Mouse (Mus musculus) limb, embryonic 11.5 days (tissue): Measurements from ENCODE around the gene Lama2. TPM values are rescaled to one million over a fixed set of nuclear protein-coding genes. Genes with fewer than 3 reads are reported as not detected.
"Not testable (repeated sequence)": the region's sequence is repeated elsewhere in the genome, so short reads cannot be mapped to it uniquely, and the experiment has no call there.

Source experiments
- ATAC-seq: fragments of 200-750 bp; cut with Nextera tagmentation; 2 replicates; pipeline ENCODE4 v1.8.0; 2017; ENCODE audit warnings: low read depth; ENCODE audit not compliant: insufficient number of reproducible peaks, low FRiP score, low TSS enrichment
- DNase-seq: peaks from one replicate; pipeline ENCODE4 v3.0.0-alpha.2; 2015; ENCODE audit warnings: low spot score
- H3K27ac ChIP-seq: fragments of 300-500 bp; sonication (generic); replicated peaks from 2 replicates; pipeline ENCODE4 v1.5.1; 2014; ENCODE audit warnings: low read depth, mild to moderate bottlenecking, low read length
- H3K27me3 ChIP-seq: fragments of 300-500 bp; sonication (generic); 2 replicates; pipeline ENCODE4 v1.6.1; 2014; ENCODE audit warnings: mild to moderate bottlenecking, low read length, mixed read lengths; ENCODE audit not compliant: control insufficient read depth, insufficient read depth
- H3K36me3 ChIP-seq: fragments of 300-500 bp; sonication (generic); 2 replicates; pipeline ENCODE4 v1.6.1; 2014; ENCODE audit warnings: mild to moderate bottlenecking, low read length, moderate library complexity, mixed read lengths; ENCODE audit not compliant: control insufficient read depth, insufficient read depth
- H3K4me1 ChIP-seq: fragments of 300-500 bp; sonication (generic); 2 replicates; pipeline ENCODE4 v1.6.1; 2014; ENCODE audit warnings: low read length, mixed read lengths; ENCODE audit not compliant: control insufficient read depth, insufficient read depth
- H3K4me2 ChIP-seq: fragments of 300-500 bp; sonication (generic); 2 replicates; pipeline ENCODE4 v1.6.1; 2014; ENCODE audit warnings: low read depth, mild to moderate bottlenecking, moderate library complexity; ENCODE audit not compliant: severe bottlenecking
- H3K4me3 ChIP-seq: fragments of 300-500 bp; sonication (generic); 2 replicates; pipeline ENCODE4 v1.5.1; 2014; ENCODE audit warnings: low read depth, low read length
- H3K9ac ChIP-seq: fragments of 300-500 bp; sonication (generic); 2 replicates; pipeline ENCODE4 v1.6.1; 2014; ENCODE audit warnings: mild to moderate bottlenecking, low read length
- H3K9me3 ChIP-seq: fragments of 300-500 bp; sonication (generic); 2 replicates; pipeline ENCODE4 v1.6.1; 2016; ENCODE audit warnings: low read length; ENCODE audit not compliant: control insufficient read depth
- WGBS: fragments of 180-500 bp; shearing (Covaris S2); extraction: QIAGEN DNeasy Blood & Tissue Kit; methylation state at CpG from one replicate; pipeline ENCODE4 v1.1.7; 2014; 5-methylcytosine and 5-hydroxymethylcytosine counted together
- polyA plus RNA-seq: library from polyadenylated mRNA; unstranded; fragments of >200 nt; fragmentation: Nextera tagmentation; extraction: Ambion mirVana; gene quantifications from 2 replicates; pipeline ENCODE4 v1.2.1, GENCODE M21; 2014

Lama2 gene
- polyA plus RNA-seq, 1 experiment from 2014 or later: 12.2 TPM

DNA sequence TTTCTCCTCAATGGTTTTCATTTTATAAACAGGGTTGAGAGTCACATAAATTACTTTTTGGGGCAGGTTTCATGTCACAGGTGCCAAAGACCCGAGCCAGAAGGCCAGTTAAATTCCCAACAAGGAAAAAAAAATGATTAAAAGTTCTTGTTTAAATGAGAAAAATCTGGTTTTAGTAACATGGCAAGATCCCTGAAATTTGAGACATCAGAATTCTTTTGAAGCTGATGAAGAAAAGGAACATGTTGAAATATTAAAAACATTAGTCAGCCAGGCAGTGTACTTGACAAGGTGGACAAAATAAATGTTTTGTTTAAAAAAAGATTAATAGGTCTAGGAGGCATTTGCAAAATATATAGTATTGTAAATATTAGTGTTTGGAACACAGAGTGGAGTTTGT, 634.1 kb downstream of the Lama2 start:
- no peak for DNase-seq
- Histone ChIP-seq H3K9me3 (no peaks in the 10 kb centered on the region), H3K36me3 (no peaks in the 10 kb centered on the region)

DNA sequence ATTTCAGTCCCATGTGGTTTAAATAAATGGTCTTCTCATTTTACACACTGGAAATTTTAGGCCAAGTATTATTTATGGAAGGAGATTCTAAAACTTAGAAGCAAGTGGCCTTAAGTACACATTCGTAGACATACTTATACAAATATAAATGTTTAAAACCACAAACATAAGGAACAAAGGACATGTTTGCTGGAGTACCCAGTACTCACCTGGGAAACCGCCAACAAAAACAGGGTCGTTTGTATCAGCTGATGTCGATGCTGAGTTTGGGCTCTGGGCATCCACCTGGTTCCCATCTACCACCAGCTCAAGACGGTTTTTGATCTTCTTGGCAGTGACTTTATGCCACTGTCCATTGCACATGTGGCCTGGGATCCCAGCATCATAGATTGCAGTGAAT, 635.5 kb downstream of the Lama2 start:
- H3K27me3 ChIP-seq, H3K4me2 ChIP-seq, H3K4me3 ChIP-seq, DNase-seq, H3K4me1 ChIP-seq, H3K9ac ChIP-seq, H3K36me3 ChIP-seq, H3K9me3 ChIP-seq: not testable (repeated sequence)
- 0 out of 2 replicates have a peak, but pooled peaks have one; percentile 45 for ATAC-seq
- peak overlapping the region; percentile 81; the same call in 1 of the 2 replicates for H3K27ac ChIP-seq
- WGBS: 53% methylated on average over 5 of the region's 5 CpGs

More for the DNA sequence above, 634.1 kb downstream of the Lama2 start:
- Histone ChIP-seq H3K4me3 (no peak overlapping the region), H3K27ac (no peak overlapping the region), H3K27me3 (no peaks in the 10 kb centered on the region), H3K9ac (no peak overlapping the region), H3K4me2 (no peak overlapping the region), H3K4me1 (peaks cover 7% of the 10 kb centered on the region)
- 0 out of 2 replicates have a peak, but pooled peaks have one; percentile 15 for ATAC-seq
- WGBS: 13% methylated on average over 1 of the region's 1 CpGs

DNA sequence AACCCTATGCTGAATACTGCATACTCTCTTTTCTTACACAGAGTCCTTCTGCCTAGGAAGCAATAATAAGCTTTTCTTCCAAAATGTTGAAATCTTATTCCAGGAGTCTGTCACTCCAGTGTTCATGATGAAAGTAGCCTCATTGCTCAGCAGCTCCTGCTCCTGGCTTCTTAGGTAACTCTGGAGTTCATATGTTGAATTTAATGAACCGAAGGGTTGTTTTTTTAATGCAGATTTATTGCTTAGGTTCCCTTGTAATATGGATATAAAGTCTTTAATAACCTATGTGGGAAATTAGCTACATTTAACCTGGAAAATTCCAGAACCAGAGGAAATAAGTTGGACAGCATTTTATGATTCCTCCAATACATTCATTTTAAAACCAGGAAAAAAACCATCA, 636.0 kb downstream of the Lama2 start:
- no peak for DNase-seq
- 45% methylated on average over 1 of the region's 1 CpGs for WGBS
- Histone ChIP-seq H3K4me3 (no peak overlapping the region), H3K27ac (peak overlapping the region; percentile 11; the same call in 1 of the 2 replicates), H3K27me3 (no peaks in the 10 kb centered on the region), H3K4me1 (peaks cover 7% of the 10 kb centered on the region), H3K4me2 (no peak overlapping the region), H3K9ac (no peak overlapping the region), H3K9me3 (no peaks in the 10 kb centered on the region), H3K36me3 (no peaks in the 10 kb centered on the region)
- 0 out of 2 replicates have a peak, but pooled peaks have one; percentile 37 for ATAC-seq

DNA sequence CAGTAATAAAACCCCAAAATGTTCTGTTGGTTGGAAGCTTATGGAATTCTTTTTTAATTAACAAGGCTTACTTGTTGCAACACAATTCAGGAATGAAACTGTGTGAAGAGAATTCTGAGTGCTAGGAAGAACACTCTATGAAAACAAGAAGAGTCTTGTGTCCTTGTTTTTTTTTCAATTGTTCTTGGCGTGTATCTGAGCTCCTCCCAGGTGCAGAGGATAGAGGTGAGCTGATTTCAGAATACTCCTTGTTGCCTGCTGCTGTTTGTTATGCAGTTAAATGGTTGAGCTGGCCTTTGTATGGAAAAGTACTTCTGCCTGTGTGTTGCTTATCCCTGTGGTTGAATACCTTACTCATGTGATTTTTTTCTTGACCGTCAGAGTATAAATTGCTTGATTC, 636.9 kb downstream of the Lama2 start:
- H3K4me3 ChIP-seq: no peak overlapping the region
- ATAC-seq: no peak
- 86% methylated on average over 2 of the region's 2 CpGs for WGBS
- H3K27ac ChIP-seq: peak overlapping the region; percentile 11
- H3K9me3 ChIP-seq: no peaks in the 10 kb centered on the region
- no peak overlapping the region for H3K9ac ChIP-seq
- H3K27me3 ChIP-seq: no peaks in the 10 kb centered on the region
- H3K4me2 ChIP-seq: no peak overlapping the region
- H3K4me1 ChIP-seq: peaks cover 7% of the 10 kb centered on the region
- no peak for DNase-seq
- H3K36me3 ChIP-seq: no peaks in the 10 kb centered on the region

DNA sequence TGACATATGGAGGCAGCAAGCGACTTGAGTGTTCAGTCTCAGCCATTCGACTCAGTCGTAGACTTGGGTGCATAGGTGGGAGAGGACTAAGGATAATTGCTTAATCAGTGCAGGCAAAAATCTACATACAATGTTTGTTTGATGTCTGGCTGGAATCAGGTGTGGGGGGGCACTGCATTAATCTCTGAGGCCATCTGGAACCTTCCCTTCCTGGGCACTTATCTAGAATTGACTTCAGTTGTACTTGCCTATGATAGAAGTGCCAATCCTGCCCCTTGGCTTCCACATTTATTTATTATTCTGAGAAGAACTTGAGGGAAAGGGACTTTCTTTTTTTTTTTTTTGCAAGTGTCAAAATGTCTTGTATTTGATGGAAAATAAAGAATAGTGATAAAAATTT, 644.2 kb downstream of the Lama2 start:
- H3K4me3 ChIP-seq: no peak overlapping the region
- ATAC-seq (no peak), DNase-seq (no peak)
- no peak overlapping the region for H3K27ac ChIP-seq
- no peaks in the 10 kb centered on the region for H3K27me3 ChIP-seq
- H3K9me3 ChIP-seq: no peaks in the 10 kb centered on the region
- H3K4me1 ChIP-seq: no peaks in the 10 kb centered on the region
- H3K4me2 ChIP-seq: no peak overlapping the region
- H3K36me3 ChIP-seq: no peaks in the 10 kb centered on the region
- WGBS: 89% methylated on average over 3 of the region's 3 CpGs
- no peak overlapping the region for H3K9ac ChIP-seq

DNA sequence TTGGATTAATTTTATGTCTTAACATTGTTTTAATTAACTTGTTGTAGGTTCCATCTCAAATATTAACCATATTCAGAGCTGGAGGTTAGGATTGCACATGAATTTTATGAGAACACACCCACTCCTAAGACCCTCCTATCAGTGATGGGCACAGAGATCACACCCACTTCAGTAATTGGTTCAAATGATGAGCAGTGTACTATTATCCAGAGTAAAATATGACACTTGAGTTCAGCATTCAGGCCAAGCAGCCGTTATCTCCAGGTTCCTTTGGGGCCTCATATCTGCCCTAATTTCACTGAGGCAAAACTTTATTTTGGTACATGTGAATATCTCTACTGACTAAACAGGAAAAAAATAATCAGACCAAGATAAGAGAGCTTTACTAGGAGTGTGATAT, 645.3 kb downstream of the Lama2 start:
- ATAC-seq: no peak
- Histone ChIP-seq H3K9me3 (no peaks in the 10 kb centered on the region), H3K27ac (no peak overlapping the region), H3K27me3 (no peaks in the 10 kb centered on the region), H3K36me3 (no peaks in the 10 kb centered on the region), H3K4me3 (no peak overlapping the region), H3K4me1 (no peaks in the 10 kb centered on the region), H3K9ac (no peak overlapping the region), H3K4me2 (no peak overlapping the region)
- DNase-seq: no peak
- WGBS: 83% methylated on average over 1 of the region's 1 CpGs

DNA sequence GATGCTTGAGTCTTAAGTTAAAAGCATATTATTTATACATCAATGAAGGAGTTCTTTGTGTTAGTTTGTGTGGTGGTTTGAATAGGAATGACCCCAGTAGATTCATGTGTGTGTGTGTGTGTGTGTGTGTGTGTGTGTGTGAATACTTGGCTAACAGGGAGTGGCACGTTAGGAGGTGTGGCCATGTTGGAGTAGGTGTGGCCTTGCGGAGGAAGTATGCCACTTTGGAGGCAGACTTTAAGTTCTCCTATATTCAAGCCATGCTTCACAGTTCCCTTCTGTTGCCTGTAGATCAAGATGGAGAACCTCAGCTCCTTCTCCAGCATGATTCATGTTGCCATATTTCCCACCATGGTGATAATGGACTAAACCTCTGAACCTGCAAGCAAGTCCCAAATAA, 646.0 kb downstream of the Lama2 start:
- Histone ChIP-seq H3K9ac (no peak overlapping the region), H3K9me3 (no peaks in the 10 kb centered on the region), H3K27ac (no peak overlapping the region), H3K4me1 (no peaks in the 10 kb centered on the region), H3K4me3 (no peak overlapping the region), H3K36me3 (no peaks in the 10 kb centered on the region), H3K27me3 (no peaks in the 10 kb centered on the region), H3K4me2 (no peak overlapping the region)
- WGBS: 86% methylated on average over 2 of the region's 2 CpGs
- no peak for ATAC-seq
- no peak for DNase-seq

DNA sequence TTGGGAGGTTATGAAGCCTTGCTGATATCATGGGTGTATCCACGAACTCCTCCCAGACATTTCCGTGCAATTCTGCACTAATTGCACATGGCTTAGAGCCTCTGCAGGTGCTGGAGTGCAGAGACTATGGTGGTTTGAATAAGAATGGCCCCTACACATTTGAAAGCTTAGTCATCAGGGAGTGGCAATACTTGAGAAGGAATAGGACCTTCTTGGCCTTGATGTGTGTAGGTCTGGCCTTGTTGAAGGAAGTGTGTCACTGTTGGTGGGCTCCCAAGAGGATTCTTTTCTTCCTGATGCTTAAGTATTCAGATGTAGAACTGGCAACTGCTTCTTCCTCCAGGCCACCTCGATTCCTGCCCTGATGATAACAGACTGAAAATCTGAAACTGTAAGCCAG, 661.0 kb downstream of the Lama2 start:
- Histone ChIP-seq H3K4me3 (no peak overlapping the region), H3K9ac (no peak overlapping the region), H3K4me2 (no peak overlapping the region), H3K36me3 (no peaks in the 10 kb centered on the region), H3K27ac (no peak overlapping the region), H3K9me3 (no peaks in the 10 kb centered on the region), H3K27me3 (no peaks in the 10 kb centered on the region), H3K4me1 (no peaks in the 10 kb centered on the region)
- 81% methylated on average over 3 of the region's 3 CpGs for WGBS
- DNase-seq (no peak), ATAC-seq (no peak)

DNA sequence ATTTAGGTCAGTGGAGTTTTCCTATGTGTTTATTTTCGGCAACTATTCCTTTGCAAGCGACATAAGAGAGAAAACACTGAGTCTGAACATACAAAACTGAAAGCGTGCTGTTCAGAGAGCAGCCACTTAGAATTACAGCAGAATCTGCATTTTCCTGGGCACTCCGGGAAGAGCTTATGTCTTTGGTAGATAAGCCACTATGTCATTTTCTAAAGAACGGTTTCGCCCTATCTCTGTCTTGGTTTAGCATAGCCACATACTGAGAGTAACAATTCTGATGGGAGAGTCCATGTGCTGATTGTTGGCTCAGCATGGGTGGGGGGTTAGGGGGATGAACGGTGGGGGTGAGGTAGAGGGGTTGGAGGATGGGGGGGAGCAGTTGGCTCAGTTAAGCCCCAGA, 669.1 kb downstream of the Lama2 start:
- 88% methylated on average over 7 of the region's 7 CpGs for WGBS
- H3K27ac ChIP-seq: no peak overlapping the region

More for the DNA sequence above, 669.1 kb downstream of the Lama2 start:
- DNase-seq (no peak), ATAC-seq (no peak)
- Histone ChIP-seq H3K27me3 (no peaks in the 10 kb centered on the region), H3K9ac (no peak overlapping the region), H3K4me2 (no peak overlapping the region), H3K36me3 (no peaks in the 10 kb centered on the region), H3K4me3 (no peak overlapping the region), H3K9me3 (no peaks in the 10 kb centered on the region), H3K4me1 (no peaks in the 10 kb centered on the region)
